Mouse (Mus musculus) gonadal fat pad, adult 2 months (tissue): ENCODE results near the gene Pex11g. TPM values are rescaled to one million over a fixed set of nuclear protein-coding genes. Genes with fewer than 3 reads are reported as not detected.

Experiments used
- DNase-seq: peaks from one replicate; pipeline ENCODE4 v3.0.0-alpha.2; 2012; ENCODE audit warnings: low read depth
- polyA plus RNA-seq: library from polyadenylated mRNA; depleted of rRNA; stranded (reverse); fragments of >200 nt; gene quantifications from 2 replicates; pipeline ENCODE4 v1.2.3, GENCODE M21; 2012; rRNA removed

Gene Pex11g
- polyA plus RNA-seq, 1 experiment = 27.2 TPM

DNA sequence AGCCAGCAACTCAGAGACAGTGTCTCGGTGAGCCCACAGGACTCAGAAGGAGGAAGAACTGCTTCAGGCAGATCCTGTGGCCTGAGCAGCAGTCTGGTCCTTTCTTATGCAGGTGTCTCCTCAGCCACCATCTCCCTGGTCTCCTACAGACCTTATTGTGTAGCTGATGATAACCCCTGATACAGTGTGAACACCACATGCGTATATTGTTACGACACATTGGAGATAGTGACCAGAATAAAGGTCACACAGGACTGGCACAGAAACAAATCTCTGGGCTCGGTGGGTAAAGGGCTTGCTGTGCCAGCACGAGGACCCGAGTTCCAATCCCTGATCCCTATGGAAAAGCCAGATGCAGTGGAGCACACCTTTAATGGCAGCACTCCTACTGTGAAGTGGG, 51.8 kb downstream of the Pex11g start:
- DNase-seq = no peak

DNA sequence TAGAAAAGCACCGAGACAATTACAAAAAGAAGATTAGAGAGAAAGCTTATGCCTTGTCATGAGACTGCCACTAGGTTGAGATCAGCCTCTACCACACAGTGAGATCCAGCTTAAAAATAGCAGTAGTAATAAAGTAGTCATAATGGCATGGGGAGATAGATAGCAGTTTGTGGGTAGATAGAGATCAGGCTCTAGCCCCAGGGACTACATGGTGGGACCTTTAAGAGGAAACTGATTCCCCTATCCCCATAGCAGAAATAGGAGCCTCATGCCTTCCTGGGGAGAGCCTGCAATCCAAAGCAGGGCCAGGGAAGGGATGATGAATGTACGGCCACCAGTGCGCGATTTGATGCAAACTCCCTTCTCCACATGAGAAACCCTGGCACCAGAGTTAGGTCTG, 52.2 kb downstream of the Pex11g start:
- DNase-seq = no peak

DNA sequence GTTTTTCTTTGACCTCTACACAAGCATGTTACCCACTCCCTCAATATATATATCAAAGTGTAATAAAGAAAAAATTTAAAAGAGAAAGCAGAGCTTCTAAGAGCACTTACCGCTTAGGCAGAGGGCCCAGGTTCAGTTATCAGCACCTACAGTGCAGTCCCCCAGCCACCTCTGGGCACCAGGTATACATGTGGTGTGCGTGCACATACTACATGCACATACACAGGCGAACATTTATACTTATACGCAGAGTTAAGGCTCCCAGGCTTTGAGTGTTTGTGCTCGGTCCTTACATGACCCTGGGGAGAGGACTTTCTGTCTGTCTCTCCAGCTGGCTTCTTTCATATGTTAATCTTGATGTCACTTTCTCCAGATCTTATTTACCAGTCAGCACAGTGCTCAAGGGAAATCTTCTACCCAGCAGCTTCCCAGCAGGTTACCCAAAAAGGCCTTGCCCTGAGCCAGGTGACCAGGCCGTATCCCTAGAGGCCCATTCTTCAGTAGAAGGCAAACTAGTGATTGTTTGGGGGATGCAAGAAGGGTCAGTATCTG, 52.8 kb downstream of the Pex11g start:
- no peak for DNase-seq

DNA sequence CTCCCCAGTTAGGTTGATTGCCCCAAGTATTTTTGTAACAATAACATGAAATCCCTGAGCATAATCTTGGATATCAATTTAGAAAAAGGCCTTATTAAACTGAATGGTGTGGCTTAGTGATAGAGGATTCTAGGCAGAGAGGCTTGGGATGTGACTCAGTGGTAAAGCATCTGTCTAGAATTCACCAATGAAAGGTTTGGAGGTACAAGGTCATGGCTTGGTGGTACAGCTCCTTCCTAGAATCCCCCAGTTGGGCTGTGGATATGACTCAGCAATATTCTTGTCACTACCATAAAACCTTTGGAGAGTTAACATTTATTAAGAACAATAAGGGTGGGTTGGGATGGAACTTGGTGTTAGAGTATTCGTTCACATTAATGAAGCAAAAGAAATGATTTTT, 54.7 kb downstream of the Pex11g start:
- no peak for DNase-seq

DNA sequence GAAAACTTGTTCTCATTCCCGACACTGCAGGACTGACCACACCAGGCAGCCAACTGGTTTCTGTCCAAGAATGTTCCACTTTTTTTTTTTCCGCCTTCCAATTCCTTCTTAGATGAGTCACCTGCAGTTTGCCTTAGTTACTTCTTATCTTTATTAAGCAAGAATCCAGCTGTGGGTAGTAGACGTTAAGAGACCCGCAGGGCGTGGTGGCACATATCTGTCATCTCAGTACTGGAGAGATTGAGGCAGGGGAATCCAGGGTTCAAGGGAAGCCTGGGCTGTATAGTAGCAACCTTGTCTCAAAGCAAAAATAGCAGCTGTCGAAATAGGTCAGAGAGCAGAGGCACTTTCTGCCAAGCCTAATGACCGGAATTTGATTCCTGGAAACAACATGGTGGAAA, 55.6 kb downstream of the Pex11g start:
- DNase-seq = no peak

DNA sequence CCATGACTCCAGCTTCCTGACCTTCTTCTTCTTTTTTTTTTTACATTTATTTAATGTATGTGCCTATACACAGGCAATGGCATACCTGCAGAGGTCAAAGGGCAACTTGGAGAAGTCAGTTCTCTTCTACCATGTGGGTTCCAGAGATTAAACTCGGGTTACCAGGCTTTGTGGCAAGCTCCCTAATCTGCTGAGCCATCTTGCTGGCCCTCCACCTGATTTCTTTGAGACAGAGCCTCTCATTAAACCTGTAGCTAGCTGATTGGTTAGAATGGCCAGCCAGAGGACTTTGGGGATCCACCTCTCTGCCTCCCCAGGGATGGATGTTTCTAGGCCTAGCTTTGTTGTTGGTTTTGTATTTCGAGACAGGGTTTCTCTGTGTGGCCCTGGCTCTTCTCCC, 56.4 kb downstream of the Pex11g start:
- DNase-seq = no peak

DNA sequence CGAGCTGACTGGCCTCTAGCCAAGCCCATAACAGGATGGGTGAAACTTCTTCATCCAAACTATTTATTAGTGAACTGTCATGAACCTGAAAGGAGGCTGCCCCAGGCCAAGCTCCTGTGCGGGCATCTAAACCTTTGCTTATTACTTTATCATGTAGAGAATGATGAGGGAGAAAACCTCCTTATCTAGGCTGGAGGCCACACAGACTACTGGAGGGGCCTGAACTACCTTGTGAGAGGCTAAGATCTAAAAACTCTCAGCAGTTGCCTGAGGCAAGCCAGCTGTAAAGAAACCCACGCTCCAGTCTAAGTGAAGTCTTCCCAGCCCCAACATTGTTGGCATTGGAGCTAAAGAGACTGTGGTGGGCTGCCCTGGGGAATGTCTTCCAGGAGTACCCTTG, 60.1 kb downstream of the Pex11g start:
- DNase-seq = no peak

Other genes starting within 250 kb of the Pex11g start
- 32.5 and 45.7 TPM in 2 replicates for gene Insr, start 188.1 kb downstream of the Pex11g start, polyA plus RNA-seq
- 0.24 and 0.84 TPM in 2 replicates for gene A430078G23Rik, start 114.3 kb downstream of the Pex11g start, polyA plus RNA-seq
- 25.9 and 30.3 TPM in 2 replicates for gene Arhgef18, start 74.7 kb downstream of the Pex11g start, polyA plus RNA-seq
- gene Tex45, start 3.2 kb upstream of the Pex11g start, polyA plus RNA-seq = 0.12 and 0.24 TPM in 2 replicates
- gene Zfp358, start 25.5 kb upstream of the Pex11g start, polyA plus RNA-seq = 60.3 and 61.1 TPM in 2 replicates
- gene Mcoln1, start 32.8 kb upstream of the Pex11g start, polyA plus RNA-seq = 217 and 256 TPM in 2 replicates
- 79.4 and 87.8 TPM in 2 replicates for gene Pnpla6, start 47.7 kb upstream of the Pex11g start, polyA plus RNA-seq
- gene C330021F23Rik, start 100.3 kb upstream of the Pex11g start, polyA plus RNA-seq = 2.8 and 3.2 TPM in 2 replicates
- 31.9 and 44.8 TPM in 2 replicates for gene Camsap3, start 119.6 kb upstream of the Pex11g start, polyA plus RNA-seq
- 61.2 and 65.8 TPM in 2 replicates for gene Xab2, start 153.6 kb upstream of the Pex11g start, polyA plus RNA-seq
- 11.6 and 12.5 TPM in 2 replicates for gene Pet100, start 153.9 kb upstream of the Pex11g start, polyA plus RNA-seq
- 0.26 TPM in 1 of 2 replicates, not detected in the other for gene Pcp2, start 157.9 kb upstream of the Pex11g start, polyA plus RNA-seq
- gene Stxbp2, start 163.3 kb upstream of the Pex11g start, polyA plus RNA-seq = 102 and 109 TPM in 2 replicates
- 514 and 591 TPM in 2 replicates for gene Retn, start 188.1 kb upstream of the Pex11g start, polyA plus RNA-seq
- gene Mcemp1, start 198.1 kb upstream of the Pex11g start, polyA plus RNA-seq = 0.58 and 0.76 TPM in 2 replicates
- 154 and 266 TPM in 2 replicates for gene Fcor, start 204.7 kb upstream of the Pex11g start, polyA plus RNA-seq
- 32.6 and 37.2 TPM in 2 replicates for gene Trappc5, start 208.6 kb upstream of the Pex11g start, polyA plus RNA-seq
- 0.10 and 0.14 TPM in 2 replicates for gene Fcer2a, start 226.5 kb upstream of the Pex11g start, polyA plus RNA-seq